Mouse (Mus musculus): ENCODE data around the gene Rfpl4.

DNA sequence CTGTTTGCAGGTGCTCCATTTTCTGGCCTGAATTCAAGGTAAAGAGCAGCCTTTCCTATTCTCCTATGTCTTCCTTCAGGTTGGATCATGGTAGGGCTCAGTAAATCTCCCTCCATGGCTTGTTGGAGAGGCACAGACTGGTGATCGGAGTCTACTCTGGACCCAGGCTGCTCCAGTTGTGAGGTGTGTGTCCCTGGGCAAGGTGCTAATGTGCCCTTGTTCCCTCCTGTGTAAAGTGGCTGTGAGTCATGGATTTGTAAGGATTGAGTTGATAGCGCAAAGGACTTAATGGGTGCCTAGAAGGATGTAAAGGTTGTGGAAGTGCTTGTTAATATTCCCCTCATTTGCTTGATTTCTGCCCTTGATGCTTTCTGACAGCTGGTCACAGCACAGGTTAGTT is 34.8 kb downstream of the Rfpl4 start:
- TF ChIP-seq POLR2A (IDR thresholded peaks at IDR 0.05; ENCODE audit: borderline replicate concordance, low read depth, low read length), result no peak
- TF ChIP-seq CTCF (IDR thresholded peaks at IDR 0.05; ENCODE audit: low read depth, low read length), result no peak
